8 mouse cellular contexts compared by ENCODE assay signal in genomic region chr7:129663781-129664505, GRCm38 (mm10).
A peak's percentile ranks its signal among the peaks of the same experiment; 100 is the strongest.
DNase-seq lines count a peak whose midpoint lies in the region; ATAC-seq and TF ChIP-seq lines count a peak whose summit lies in the region.

No protein-coding gene starts in this region.

- 0 out of 2 replicates have a peak, but pooled peaks have one; percentile 18 for TF ChIP-seq POLR2A in lung, adult 2 months (IDR thresholded peaks at IDR 0.05; ENCODE audit: borderline replicate concordance, extremely low read depth, low read depth, low read length)

- 0 out of 2 replicates have a peak, but pooled peaks have one; percentile 31 for ATAC-seq in forebrain, embryonic 16.5 days
- peak; percentile 57 for ATAC-seq in liver, embryonic 13.5 days (ENCODE audit: low read depth)
- peak; percentile 57 for ATAC-seq in stomach, embryonic 15.5 days (ENCODE audit: insufficient read depth, low FRiP score, low read depth)

- H3K9ac ChIP-seq in forebrain, embryonic 16.5 days (replicated peaks; ENCODE audit: low read depth, low read length) = no peak overlapping the region
- no peak overlapping the region for H3K9ac ChIP-seq in liver, embryonic 13.5 days
- no peak overlapping the region for H3K9ac ChIP-seq in stomach, embryonic 15.5 days

- H3K9me3 ChIP-seq in forebrain, embryonic 16.5 days (ENCODE audit: control insufficient read depth, low read length) = no peaks in the 10 kb centered on the region
- H3K9me3 ChIP-seq in liver, embryonic 13.5 days (replicated peaks) = no peaks in the 10 kb centered on the region
- H3K9me3 ChIP-seq in stomach, embryonic 15.5 days = no peaks in the 10 kb centered on the region

- H3K4me1 ChIP-seq in lung, adult 2 months (ENCODE audit: control insufficient read depth, insufficient read depth, low read length) = no peaks in the 10 kb centered on the region; the same call in 1 of the 2 replicates
- H3K4me1 ChIP-seq in forebrain, embryonic 16.5 days (replicated peaks; ENCODE audit: control insufficient read depth, insufficient read depth, low read length) = peaks cover 12% of the 10 kb centered on the region
- H3K4me1 ChIP-seq in liver, embryonic 13.5 days (replicated peaks) = peaks cover 10% of the 10 kb centered on the region
- H3K4me1 ChIP-seq in stomach, embryonic 15.5 days = peaks cover 13% of the 10 kb centered on the region; the same call in 1 of the 2 replicates

- no peak for TF ChIP-seq CTCF in lung, adult 2 months (IDR thresholded peaks at IDR 0.05; ENCODE audit: insufficient read depth, low read length)

- no peak for DNase-seq in lung, adult 2 months
- DNase-seq in lung, postnatal 14 days = no peak
- DNase-seq in liver, embryonic 13.5 days = no peak
- no peak for DNase-seq in layer of hippocampus, adult 9-11 months
- DNase-seq in cerebellum, postnatal 10 days = no peak
- DNase-seq in natural killer cell, adult 2 months (ENCODE audit: low spot score in 2 of 2) = no peak

- H3K36me3 ChIP-seq in forebrain, embryonic 16.5 days (ENCODE audit: control insufficient read depth, insufficient read depth) = no peaks in the 10 kb centered on the region
- no peaks in the 10 kb centered on the region for H3K36me3 ChIP-seq in liver, embryonic 13.5 days
- no peaks in the 10 kb centered on the region for H3K36me3 ChIP-seq in stomach, embryonic 15.5 days

- 0 out of 2 replicates have a peak, but pooled peaks cover 2% of the 10 kb centered on the region for H3K27me3 ChIP-seq in forebrain, embryonic 16.5 days (replicated peaks; ENCODE audit: control insufficient read depth, insufficient read depth, low read length)
- H3K27me3 ChIP-seq in liver, embryonic 13.5 days = no peaks in the 10 kb centered on the region
- H3K27me3 ChIP-seq in stomach, embryonic 15.5 days (replicated peaks) = no peaks in the 10 kb centered on the region

- no peak overlapping the region for H3K27ac ChIP-seq in forebrain, embryonic 16.5 days (ENCODE audit: low read length)
- H3K27ac ChIP-seq in liver, embryonic 13.5 days = peak overlapping the region; percentile 29; the same call in 1 of the 2 replicates
- peak overlapping the region; percentile 73 for H3K27ac ChIP-seq in stomach, embryonic 15.5 days

- no peak overlapping the region for H3K4me3 ChIP-seq in lung, adult 2 months (replicated peaks; ENCODE audit: extremely low read depth, low read depth, low read length)
- no peak overlapping the region for H3K4me3 ChIP-seq in forebrain, embryonic 16.5 days (replicated peaks; ENCODE audit: low read length)
- no peak overlapping the region for H3K4me3 ChIP-seq in liver, embryonic 13.5 days (replicated peaks)
- H3K4me3 ChIP-seq in stomach, embryonic 15.5 days (replicated peaks) = no peak overlapping the region

- no peak overlapping the region for H3K4me2 ChIP-seq in forebrain, embryonic 16.5 days (ENCODE audit: low read length)
- H3K4me2 ChIP-seq in liver, embryonic 13.5 days = no peak overlapping the region
- 0 out of 2 replicates have a peak overlapping the region, but pooled peaks have one; percentile 17 for H3K4me2 ChIP-seq in stomach, embryonic 15.5 days

- 29% methylated on average over 12 of the region's 12 CpGs for WGBS in lung, adult 2 months
- WGBS in forebrain, embryonic 16.5 days = 17% methylated on average over 12 of the region's 12 CpGs
- 39% methylated on average over 10 of the region's 12 CpGs for WGBS in liver, embryonic 13.5 days (ENCODE audit: insufficient replicate concordance)
- WGBS in stomach, embryonic 15.5 days = 24% methylated on average over 12 of the region's 12 CpGs
